Mouse (Mus musculus) midbrain, postnatal 0 days (tissue): ENCODE data around the gene Nop58. TPM values are rescaled to one million over a fixed set of nuclear protein-coding genes. Genes with fewer than 3 reads are reported as not detected.
"Not testable (repeated sequence)": the region's sequence is repeated elsewhere in the genome, so short reads cannot be mapped to it uniquely, and the experiment has no call there.

Source experiments
- ATAC-seq: fragments of 200-750 bp; cut with Nextera tagmentation; 2 replicates; pipeline ENCODE4 v1.8.0; 2017; ENCODE audit warnings: moderate number of reproducible peaks, mild to moderate bottlenecking, moderate TSS enrichment, moderate library complexity; ENCODE audit not compliant: low FRiP score
- DNase-seq: peaks from one replicate; pipeline ENCODE4 v3.0.0-alpha.2; 2015; ENCODE audit warnings: low spot score
- H3K27ac ChIP-seq: fragments of 300-500 bp; sonication (generic); 2 replicates; pipeline ENCODE4 v1.5.1; 2014; ENCODE audit warnings: low read depth, mild to moderate bottlenecking, low read length, mixed read lengths
- H3K27me3 ChIP-seq: fragments of 300-500 bp; sonication (generic); 2 replicates; pipeline ENCODE4 v1.6.1; 2014; ENCODE audit warnings: low read length, control low read depth, mixed read lengths; ENCODE audit not compliant: insufficient read depth
- H3K36me3 ChIP-seq: fragments of 300-500 bp; sonication (generic); 2 replicates; pipeline ENCODE4 v1.6.1; 2014; ENCODE audit warnings: low read length, control low read depth, mixed read lengths; ENCODE audit not compliant: insufficient read depth
- H3K4me1 ChIP-seq: fragments of 300-500 bp; sonication (generic); 2 replicates; pipeline ENCODE4 v1.6.1; 2014; ENCODE audit warnings: mild to moderate bottlenecking, control low read depth, antibody characterized with exemption, low read length, mixed read lengths; ENCODE audit not compliant: insufficient read depth
- H3K4me2 ChIP-seq: fragments of 300-500 bp; sonication (generic); 2 replicates; pipeline ENCODE4 v1.6.1; 2014; ENCODE audit warnings: low read depth, mild to moderate bottlenecking, low read length, mixed read lengths; ENCODE audit not compliant: poor library complexity, severe bottlenecking
- H3K4me3 ChIP-seq: fragments of 300-500 bp; sonication (generic); 2 replicates; pipeline ENCODE4 v1.5.1; 2014; ENCODE audit warnings: low read depth, mild to moderate bottlenecking, low read length, moderate library complexity
- H3K9ac ChIP-seq: fragments of 300-500 bp; sonication (generic); replicated peaks from 2 replicates; pipeline ENCODE4 v1.6.1; 2014; ENCODE audit warnings: mild to moderate bottlenecking, low read length, moderate library complexity, mixed read lengths; ENCODE audit not compliant: poor library complexity, severe bottlenecking
- H3K9me3 ChIP-seq: fragments of 300-500 bp; sonication (generic); 2 replicates; pipeline ENCODE4 v1.6.1; 2016; ENCODE audit warnings: low read length, control low read depth
- CTCF ChIP-seq: IDR thresholded peaks from 2 replicates; pipeline ENCODE4 v1.5.1; 2016; ENCODE audit warnings: antibody characterized with exemption, mild to moderate bottlenecking
- WGBS: fragments of 180-500 bp; shearing (Covaris S2); extraction: QIAGEN DNeasy Blood & Tissue Kit; methylation state at CpG from one replicate; pipeline ENCODE4 v1.1.7; 2014; 5-methylcytosine and 5-hydroxymethylcytosine counted together
- polyA plus RNA-seq: library from polyadenylated mRNA; unstranded; fragments of >200 nt; fragmentation: Nextera tagmentation; extraction: Ambion mirVana; gene quantifications from 2 replicates; pipeline ENCODE4 v1.2.1, GENCODE M21; 2015
- total RNA-seq: library from RNA; depleted of rRNA; stranded (reverse); fragments of >200 nt; gene quantifications from 2 replicates; pipeline ENCODE4 v1.2.3, GENCODE M21; 2014; rRNA removed

The Nop58 gene
- total RNA-seq (78.3 and 88.6 TPM in 2 replicates), polyA plus RNA-seq (117 and 146 TPM in 2 replicates)

GRCm38 (mm10) chr1:59684819-59685755 lies at the start of gene Nop58:
TSS of gene Nop58 (plus strand) at chr1:59684971.
- no peaks in the 10 kb centered on the region for H3K9me3 ChIP-seq
- no peak; the same call in 1 of the 2 replicates for TF ChIP-seq CTCF
- ATAC-seq, result peak; percentile 98
- H3K4me1 ChIP-seq, result peaks cover 10% of the 10 kb centered on the region
- H3K27me3 ChIP-seq, result 0 out of 2 replicates have a peak, but pooled peaks cover 5% of the 10 kb centered on the region
- peak within 1 kb of the TSS; percentile 71 for H3K9ac ChIP-seq
- H3K4me2 ChIP-seq, result peak within 1 kb of the TSS; percentile 92
- peak within 1 kb of the TSS; percentile 67 for H3K4me3 ChIP-seq
- WGBS, result under 1% methylated on average over 49 of the region's 49 CpGs
- peak; percentile 98 for DNase-seq
- no peaks in the 10 kb centered on the region for H3K36me3 ChIP-seq
- peak within 1 kb of the TSS; percentile 85 for H3K27ac ChIP-seq

GRCm38 (mm10) chr1:59636349-59636748 lies 48.4 kb upstream of the Nop58 start:
- Histone ChIP-seq H3K4me1 (no peaks in the 10 kb centered on the region), H3K9ac (no peak overlapping the region), H3K9me3 (no peaks in the 10 kb centered on the region), H3K4me2 (no peak overlapping the region), H3K4me3 (no peak overlapping the region), H3K27me3 (no peaks in the 10 kb centered on the region), H3K27ac (no peak overlapping the region), H3K36me3 (no peaks in the 10 kb centered on the region)
- DNase-seq (no peak), ATAC-seq (no peak)
- WGBS, result 81% methylated on average over 1 of the region's 1 CpGs
- no peak for TF ChIP-seq CTCF

GRCm38 (mm10) chr1:59638371-59638770 lies 46.4 kb upstream of the Nop58 start:
- WGBS, result 91% methylated on average over 3 of the region's 3 CpGs
- TF ChIP-seq CTCF, result peak; percentile 33; the same call in 1 of the 2 replicates
- no peak overlapping the region for H3K4me3 ChIP-seq
- H3K9me3 ChIP-seq, result no peaks in the 10 kb centered on the region
- ATAC-seq (no peak), DNase-seq (no peak)
- H3K9ac ChIP-seq, result no peak overlapping the region
- H3K27ac ChIP-seq, result no peak overlapping the region
- peaks cover 7% of the 10 kb centered on the region; the same call in 1 of the 2 replicates for H3K36me3 ChIP-seq
- H3K4me1 ChIP-seq, result no peaks in the 10 kb centered on the region
- H3K27me3 ChIP-seq, result no peaks in the 10 kb centered on the region
- H3K4me2 ChIP-seq, result no peak overlapping the region

- no peak overlapping the region for H3K4me2 ChIP-seq
- no peak overlapping the region for H3K4me3 ChIP-seq
- no peaks in the 10 kb centered on the region for H3K9me3 ChIP-seq
- H3K36me3 ChIP-seq, result peaks cover 11% of the 10 kb centered on the region
- WGBS, result 86% methylated on average over 1 of the region's 1 CpGs
- TF ChIP-seq CTCF, result no peak
- H3K27ac ChIP-seq, result no peak overlapping the region
- no peaks in the 10 kb centered on the region for H3K4me1 ChIP-seq
- H3K27me3 ChIP-seq, result no peaks in the 10 kb centered on the region
- H3K9ac ChIP-seq, result no peak overlapping the region
- DNase-seq, result no peak
- no peak for ATAC-seq
Observed at GRCm38 (mm10) chr1:59642488-59642887, 42.3 kb upstream of the Nop58 start.

- not testable (repeated sequence) for H3K27ac ChIP-seq, H3K9me3 ChIP-seq, ATAC-seq, H3K9ac ChIP-seq, H3K4me2 ChIP-seq, DNase-seq, H3K4me3 ChIP-seq, H3K27me3 ChIP-seq, H3K4me1 ChIP-seq
- WGBS, result 97% methylated on average over 2 of the region's 2 CpGs
- peaks cover 17% of the 10 kb centered on the region for H3K36me3 ChIP-seq
Observed at GRCm38 (mm10) chr1:59646502-59646901, 38.3 kb upstream of the Nop58 start.
